Mouse (Mus musculus): ENCODE data around the gene Trmt1. TPM values are rescaled to one million over a fixed set of nuclear protein-coding genes. Genes with fewer than 3 reads are reported as not detected.

Trmt1 gene
- polyA plus RNA-seq, 1 experiment from 2014 or later = 65.7 TPM

- H3K4me2 ChIP-seq (replicated peaks; ENCODE audit: low read depth, low read length) = peak overlapping the region; percentile 15
- peaks cover 9% of the 10 kb centered on the region; the same call in 1 of the 2 replicates for H3K36me3 ChIP-seq (ENCODE audit: control insufficient read depth, insufficient read depth, low read length)
- ATAC-seq (ENCODE audit: insufficient number of reproducible peaks, insufficient read depth, low FRiP score, low read depth) = peak; percentile 64
- H3K4me3 ChIP-seq (ENCODE audit: low read depth, low read length) = peak overlapping the region; percentile 20
- H3K4me1 ChIP-seq (ENCODE audit: control insufficient read depth, insufficient read depth, low read length) = peaks cover 42% of the 10 kb centered on the region
- no peaks in the 10 kb centered on the region for H3K9me3 ChIP-seq (ENCODE audit: control insufficient read depth, low read depth, low read length)
- H3K27ac ChIP-seq (ENCODE audit: low read length) = peak overlapping the region; percentile 66
- no peak overlapping the region; the same call in 1 of the 2 replicates for H3K9ac ChIP-seq (replicated peaks; ENCODE audit: low read depth, low read length)
- WGBS = 23% methylated on average over 22 of the region's 22 CpGs
- H3K27me3 ChIP-seq (ENCODE audit: control insufficient read depth, insufficient read depth, low read length) = peaks cover 41% of the 10 kb centered on the region; the same call in 1 of the 2 replicates
These were observed 21.3 kb downstream of the Trmt1 start for GRCm38 (mm10) chr8:84707267-84707883.

GRCm38 (mm10) chr8:84708071-84708541 lies 22.0 kb downstream of the Trmt1 start:
- Histone ChIP-seq H3K27ac (ENCODE audit: low read length) (peak overlapping the region; percentile 66), H3K4me1 (ENCODE audit: control insufficient read depth, insufficient read depth, low read length) (peaks cover 48% of the 10 kb centered on the region), H3K4me3 (ENCODE audit: low read depth, low read length) (0 out of 2 replicates have a peak overlapping the region, but pooled peaks have one; percentile 0), H3K9me3 (ENCODE audit: control insufficient read depth, low read depth, low read length) (no peaks in the 10 kb centered on the region), H3K36me3 (ENCODE audit: control insufficient read depth, insufficient read depth, low read length) (peaks cover 9% of the 10 kb centered on the region; the same call in 1 of the 2 replicates), H3K27me3 (ENCODE audit: control insufficient read depth, insufficient read depth, low read length) (peaks cover 35% of the 10 kb centered on the region; the same call in 1 of the 2 replicates), H3K9ac (replicated peaks; ENCODE audit: low read depth, low read length) (no peak overlapping the region), H3K4me2 (replicated peaks; ENCODE audit: low read depth, low read length) (peak overlapping the region; percentile 15)
- 26% methylated on average over 15 of the region's 15 CpGs for WGBS
- ATAC-seq (ENCODE audit: insufficient number of reproducible peaks, insufficient read depth, low FRiP score, low read depth) = no peak

GRCm38 (mm10) chr8:84708774-84709475 lies 22.8 kb downstream of the Trmt1 start:
- H3K27me3 ChIP-seq (ENCODE audit: control insufficient read depth, insufficient read depth, low read length) = peaks cover 28% of the 10 kb centered on the region; the same call in 1 of the 2 replicates
- peaks cover 12% of the 10 kb centered on the region; the same call in 1 of the 2 replicates for H3K36me3 ChIP-seq (ENCODE audit: control insufficient read depth, insufficient read depth, low read length)
- no peak overlapping the region for H3K9ac ChIP-seq (replicated peaks; ENCODE audit: low read depth, low read length)
- no peak overlapping the region for H3K4me3 ChIP-seq (ENCODE audit: low read depth, low read length)
- 23% methylated on average over 12 of the region's 12 CpGs for WGBS
- H3K27ac ChIP-seq (ENCODE audit: low read length) = no peak overlapping the region
- peaks cover 55% of the 10 kb centered on the region for H3K4me1 ChIP-seq (ENCODE audit: control insufficient read depth, insufficient read depth, low read length)
- peak; percentile 40 for ATAC-seq (ENCODE audit: insufficient number of reproducible peaks, insufficient read depth, low FRiP score, low read depth)
- H3K9me3 ChIP-seq (ENCODE audit: control insufficient read depth, low read depth, low read length) = no peaks in the 10 kb centered on the region
- no peak overlapping the region for H3K4me2 ChIP-seq (replicated peaks; ENCODE audit: low read depth, low read length)

- peaks cover 12% of the 10 kb centered on the region; the same call in 1 of the 2 replicates for H3K36me3 ChIP-seq (ENCODE audit: control insufficient read depth, insufficient read depth, low read length)
- H3K27me3 ChIP-seq (ENCODE audit: control insufficient read depth, insufficient read depth, low read length) = peaks cover 19% of the 10 kb centered on the region; the same call in 1 of the 2 replicates
- no peak overlapping the region for H3K4me3 ChIP-seq (ENCODE audit: low read depth, low read length)
- WGBS = 92% methylated on average over 1 of the region's 1 CpGs
- no peak overlapping the region for H3K4me2 ChIP-seq (replicated peaks; ENCODE audit: low read depth, low read length)
- no peak overlapping the region for H3K9ac ChIP-seq (replicated peaks; ENCODE audit: low read depth, low read length)
- H3K27ac ChIP-seq (ENCODE audit: low read length) = no peak overlapping the region
- ATAC-seq (ENCODE audit: insufficient number of reproducible peaks, insufficient read depth, low FRiP score, low read depth) = no peak
- H3K9me3 ChIP-seq (ENCODE audit: control insufficient read depth, low read depth, low read length) = no peaks in the 10 kb centered on the region
- H3K4me1 ChIP-seq (ENCODE audit: control insufficient read depth, insufficient read depth, low read length) = peaks cover 53% of the 10 kb centered on the region
These were observed 23.8 kb downstream of the Trmt1 start for GRCm38 (mm10) chr8:84709931-84710330.

GRCm38 (mm10) chr8:84711312-84711711 lies 25.2 kb downstream of the Trmt1 start:
- Histone ChIP-seq H3K9ac (replicated peaks; ENCODE audit: low read depth, low read length) (no peak overlapping the region), H3K9me3 (ENCODE audit: control insufficient read depth, low read depth, low read length) (no peaks in the 10 kb centered on the region), H3K4me3 (ENCODE audit: low read depth, low read length) (no peak overlapping the region), H3K27ac (ENCODE audit: low read length) (peak overlapping the region; percentile 83; the same call in 1 of the 2 replicates), H3K27me3 (ENCODE audit: control insufficient read depth, insufficient read depth, low read length) (peaks cover 11% of the 10 kb centered on the region; the same call in 1 of the 2 replicates), H3K4me2 (replicated peaks; ENCODE audit: low read depth, low read length) (no peak overlapping the region), H3K36me3 (ENCODE audit: control insufficient read depth, insufficient read depth, low read length) (peaks cover 12% of the 10 kb centered on the region; the same call in 1 of the 2 replicates), H3K4me1 (ENCODE audit: control insufficient read depth, insufficient read depth, low read length) (peaks cover 47% of the 10 kb centered on the region)
- no peak for ATAC-seq (ENCODE audit: insufficient number of reproducible peaks, insufficient read depth, low FRiP score, low read depth)
- 64% methylated on average over 3 of the region's 3 CpGs for WGBS

- WGBS = 10% methylated on average over 11 of the region's 11 CpGs
- Histone ChIP-seq H3K4me1 (ENCODE audit: control insufficient read depth, insufficient read depth, low read length) (peaks cover 46% of the 10 kb centered on the region), H3K4me3 (ENCODE audit: low read depth, low read length) (no peak overlapping the region)
These were observed 26.0 kb downstream of the Trmt1 start for GRCm38 (mm10) chr8:84711933-84712758.

GRCm38 (mm10) chr8:84712759-84713120 lies 26.6 kb downstream of the Trmt1 start:
- H3K36me3 ChIP-seq (ENCODE audit: control insufficient read depth, insufficient read depth, low read length) = peaks cover 19% of the 10 kb centered on the region
- H3K9me3 ChIP-seq (ENCODE audit: control insufficient read depth, low read depth, low read length) = no peaks in the 10 kb centered on the region
- peak overlapping the region; percentile 33; the same call in 1 of the 2 replicates for H3K4me2 ChIP-seq (replicated peaks; ENCODE audit: low read depth, low read length)
- peaks cover 8% of the 10 kb centered on the region for H3K27me3 ChIP-seq (ENCODE audit: control insufficient read depth, insufficient read depth, low read length)
- peaks cover 42% of the 10 kb centered on the region for H3K4me1 ChIP-seq (ENCODE audit: control insufficient read depth, insufficient read depth, low read length)
- WGBS = 20% methylated on average over 3 of the region's 3 CpGs
- no peak overlapping the region for H3K4me3 ChIP-seq (ENCODE audit: low read depth, low read length)
- no peak overlapping the region for H3K9ac ChIP-seq (replicated peaks; ENCODE audit: low read depth, low read length)
- peak overlapping the region; percentile 83 for H3K27ac ChIP-seq (ENCODE audit: low read length)
- 0 out of 2 replicates have a peak, but pooled peaks have one; percentile 4 for ATAC-seq (ENCODE audit: insufficient number of reproducible peaks, insufficient read depth, low FRiP score, low read depth)

More at GRCm38 (mm10) chr8:84711933-84712758, 26.0 kb downstream of the Trmt1 start:
- Histone ChIP-seq H3K27me3 (ENCODE audit: control insufficient read depth, insufficient read depth, low read length) (peaks cover 13% of the 10 kb centered on the region), H3K4me2 (replicated peaks; ENCODE audit: low read depth, low read length) (peak overlapping the region; percentile 33; the same call in 1 of the 2 replicates), H3K9ac (replicated peaks; ENCODE audit: low read depth, low read length) (peak overlapping the region; percentile 25; the same call in 1 of the 2 replicates), H3K36me3 (ENCODE audit: control insufficient read depth, insufficient read depth, low read length) (peaks cover 19% of the 10 kb centered on the region), H3K27ac (ENCODE audit: low read length) (peak overlapping the region; percentile 83), H3K9me3 (ENCODE audit: control insufficient read depth, low read depth, low read length) (no peaks in the 10 kb centered on the region)
- ATAC-seq (ENCODE audit: insufficient number of reproducible peaks, insufficient read depth, low FRiP score, low read depth) = peak; percentile 69
